Mouse (Mus musculus) G1E (cell line): ENCODE data around the gene Rabif.

ENCODE experiments used
- CTCF ChIP-seq: IDR thresholded peaks from 2 replicates; pipeline ENCODE4 v1.5.1; 2012; ENCODE audit warnings: low read depth, low read length, inconsistent platforms, mixed read lengths
- GATA1 ChIP-seq: IDR thresholded peaks from 2 replicates; pipeline ENCODE4 v1.6.1; 2012; ENCODE audit warnings: borderline replicate concordance, low read length, inconsistent platforms, mixed read lengths
- GATA2 ChIP-seq: IDR thresholded peaks from 2 replicates; pipeline ENCODE4 v1.6.1; 2012; ENCODE audit warnings: low read depth, low read length, inconsistent platforms, borderline replicate concordance
- POLR2AphosphoS5 ChIP-seq: IDR thresholded peaks from 2 replicates; pipeline ENCODE4 v1.6.1; 2012; ENCODE audit warnings: low read depth, low read length, inconsistent platforms; ENCODE audit not compliant: insufficient replicate concordance
- TAL1 ChIP-seq: conservative IDR thresholded peaks from 2 replicates; pipeline ENCODE4 v1.6.1; 2012; ENCODE audit warnings: low read depth, low read length, inconsistent platforms, mixed read lengths

DNA sequence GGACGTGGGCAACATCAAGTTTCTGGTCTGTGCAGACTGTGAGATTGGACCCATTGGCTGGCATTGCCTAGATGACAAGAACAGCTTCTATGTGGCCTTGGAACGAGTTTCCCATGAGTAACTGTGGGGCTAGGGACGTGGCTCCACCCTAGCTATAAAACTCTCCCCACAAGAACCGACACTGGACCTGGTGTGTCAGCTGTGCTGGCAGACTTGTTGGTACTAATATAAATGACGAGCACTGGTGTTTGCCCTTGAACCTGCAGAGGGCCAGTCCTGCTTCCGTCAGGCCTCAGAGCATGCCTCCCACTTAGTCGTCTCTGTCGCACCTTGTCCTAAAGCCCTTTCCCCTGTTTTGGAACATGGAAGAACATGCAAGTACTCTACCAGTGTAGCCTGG, 11.8 kb downstream of the Rabif start:
- TF ChIP-seq CTCF (no peak), TAL1 (no peak), GATA2 (no peak), GATA1 (no peak), POLR2AphosphoS5 (no peak)
